Mouse (Mus musculus): ENCODE results near the gene Myo5c. TPM values are rescaled to one million over a fixed set of nuclear protein-coding genes. Genes with fewer than 3 reads are reported as not detected.
A peak's percentile ranks its signal among the peaks of the same experiment; 100 is the strongest.

Gene Myo5c
- polyA plus RNA-seq, 1 experiment = 8.4 TPM

GRCm38 (mm10) chr9:75304286-75304685 is 72.5 kb downstream of the Myo5c start:
- no peak for DNase-seq
- Histone ChIP-seq H3K4me3 (ENCODE audit: control insufficient read depth, insufficient read depth, low read length) (no peak overlapping the region), H3K27ac (ENCODE audit: control insufficient read depth, insufficient read depth, low read length) (no peak overlapping the region), H3K27me3 (ENCODE audit: control insufficient read depth, insufficient read depth, low read length) (no peaks in the 10 kb centered on the region), H3K4me1 (replicated peaks; ENCODE audit: control insufficient read depth, insufficient read depth, low read length) (peaks cover 5% of the 10 kb centered on the region; the same call in 1 of the 2 replicates), H3K36me3 (ENCODE audit: control insufficient read depth, insufficient read depth, low read length) (no peaks in the 10 kb centered on the region)
- TF ChIP-seq CTCF (IDR thresholded peaks at IDR 0.05; ENCODE audit: borderline replicate concordance, control insufficient read depth, extremely low read depth, insufficient read depth, low read length, poor library complexity) (no peak), POLR2A (IDR thresholded peaks at IDR 0.05; ENCODE audit: control insufficient read depth, extremely low read depth, insufficient read depth, low read length, poor library complexity) (no peak)
- WGBS = 73% methylated on average over 7 of the region's 7 CpGs

DNA sequence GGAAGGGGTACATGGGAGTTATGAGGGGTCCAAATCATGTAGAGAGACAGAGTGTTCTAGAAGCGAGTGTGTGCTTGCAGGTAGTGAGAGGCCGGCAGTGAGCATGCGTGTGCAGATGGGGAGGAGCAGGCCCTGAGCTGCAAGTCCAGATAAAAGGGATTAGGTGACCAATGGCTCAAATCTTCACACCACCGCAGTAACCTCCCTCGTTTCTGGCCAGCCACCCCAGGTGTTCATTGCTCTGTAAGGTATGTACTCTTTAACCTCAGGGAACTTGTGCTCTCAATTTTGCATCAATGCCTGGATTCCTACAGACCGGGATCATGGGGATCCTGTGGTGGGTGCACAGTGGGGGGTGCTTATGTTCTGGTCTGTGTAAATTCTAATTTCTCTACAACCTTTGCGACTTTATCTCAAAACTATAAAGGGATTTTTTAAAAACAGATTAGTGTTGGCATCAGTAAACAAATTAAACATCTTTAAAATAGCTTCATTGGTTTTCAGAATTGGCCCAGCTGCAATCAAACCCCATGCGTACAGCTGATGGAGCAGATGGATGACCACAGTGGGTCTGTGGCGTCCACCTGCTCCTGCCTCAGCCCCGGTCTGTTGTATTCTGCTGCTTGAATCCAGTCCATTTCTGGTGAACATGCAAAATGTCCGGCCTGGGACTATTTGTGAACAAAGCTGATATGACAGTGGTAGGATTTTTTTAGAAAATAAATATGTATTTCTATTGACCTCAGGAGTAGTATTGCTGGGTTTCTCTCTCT is 74.5 kb downstream of the Myo5c start, which contains the start of gene Gnb5:
Gene Gnb5 (plus strand): TSS at position 163 of the 773 bp plus-strand sequence.
- no peak for DNase-seq
- H3K4me3 ChIP-seq (ENCODE audit: control insufficient read depth, insufficient read depth, low read length) = no peak within 1 kb of the TSS
- no peaks in the 10 kb centered on the region for H3K36me3 ChIP-seq (ENCODE audit: control insufficient read depth, insufficient read depth, low read length)
- H3K4me1 ChIP-seq (replicated peaks; ENCODE audit: control insufficient read depth, insufficient read depth, low read length) = peaks cover 5% of the 10 kb centered on the region; the same call in 1 of the 2 replicates
- 96% methylated on average over 11 of the region's 11 CpGs for WGBS
- H3K27ac ChIP-seq (ENCODE audit: control insufficient read depth, insufficient read depth, low read length) = no peak within 1 kb of the TSS
- no peak for TF ChIP-seq POLR2A (IDR thresholded peaks at IDR 0.05; ENCODE audit: control insufficient read depth, extremely low read depth, insufficient read depth, low read length, poor library complexity)
- no peak for TF ChIP-seq CTCF (IDR thresholded peaks at IDR 0.05; ENCODE audit: borderline replicate concordance, control insufficient read depth, extremely low read depth, insufficient read depth, low read length, poor library complexity)
- H3K27me3 ChIP-seq (ENCODE audit: control insufficient read depth, insufficient read depth, low read length) = no peaks in the 10 kb centered on the region

- H3K4me1 ChIP-seq (replicated peaks; ENCODE audit: control insufficient read depth, insufficient read depth, low read length) = peaks cover 5% of the 10 kb centered on the region; the same call in 1 of the 2 replicates
- no peaks in the 10 kb centered on the region for H3K36me3 ChIP-seq (ENCODE audit: control insufficient read depth, insufficient read depth, low read length)
- no peak overlapping the region for H3K4me3 ChIP-seq (ENCODE audit: control insufficient read depth, insufficient read depth, low read length)
- TF ChIP-seq CTCF (IDR thresholded peaks at IDR 0.05; ENCODE audit: borderline replicate concordance, control insufficient read depth, extremely low read depth, insufficient read depth, low read length, poor library complexity) = no peak
- no peak for TF ChIP-seq POLR2A (IDR thresholded peaks at IDR 0.05; ENCODE audit: control insufficient read depth, extremely low read depth, insufficient read depth, low read length, poor library complexity)
- H3K27ac ChIP-seq (ENCODE audit: control insufficient read depth, insufficient read depth, low read length) = no peak overlapping the region
- 93% methylated on average over 5 of the region's 5 CpGs for WGBS
- DNase-seq = no peak
- no peaks in the 10 kb centered on the region for H3K27me3 ChIP-seq (ENCODE audit: control insufficient read depth, insufficient read depth, low read length)
Observed at GRCm38 (mm10) chr9:75307015-75307414, 75.2 kb downstream of the Myo5c start.

DNA sequence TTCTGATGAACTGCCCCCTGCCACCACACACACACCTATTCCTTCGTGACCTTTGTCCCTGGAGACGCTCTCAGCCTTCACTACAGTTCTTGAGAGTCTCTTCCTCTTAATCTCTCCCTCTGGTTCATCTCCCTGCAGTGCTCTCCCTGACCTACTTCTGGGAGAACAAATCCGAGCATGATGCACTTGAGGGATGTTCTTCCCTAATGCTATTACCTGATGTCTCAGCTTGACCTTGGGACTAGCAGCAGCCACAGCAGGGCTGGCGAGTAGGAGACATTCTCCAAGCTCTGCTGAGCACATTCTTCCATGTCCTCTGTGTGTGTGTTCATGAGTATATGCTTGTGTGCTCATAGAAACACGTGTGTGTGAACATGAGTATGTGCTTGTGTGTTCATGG is 76.8 kb downstream of the Myo5c start:
- no peak for DNase-seq
- Histone ChIP-seq H3K27me3 (ENCODE audit: control insufficient read depth, insufficient read depth, low read length) (no peaks in the 10 kb centered on the region), H3K4me1 (replicated peaks; ENCODE audit: control insufficient read depth, insufficient read depth, low read length) (peaks cover 8% of the 10 kb centered on the region), H3K27ac (ENCODE audit: control insufficient read depth, insufficient read depth, low read length) (no peak overlapping the region), H3K4me3 (ENCODE audit: control insufficient read depth, insufficient read depth, low read length) (no peak overlapping the region), H3K36me3 (ENCODE audit: control insufficient read depth, insufficient read depth, low read length) (no peaks in the 10 kb centered on the region)
- no peak for TF ChIP-seq CTCF (IDR thresholded peaks at IDR 0.05; ENCODE audit: borderline replicate concordance, control insufficient read depth, extremely low read depth, insufficient read depth, low read length, poor library complexity)
- TF ChIP-seq POLR2A (IDR thresholded peaks at IDR 0.05; ENCODE audit: control insufficient read depth, extremely low read depth, insufficient read depth, low read length, poor library complexity) = no peak
- WGBS = 89% methylated on average over 5 of the region's 5 CpGs

DNA sequence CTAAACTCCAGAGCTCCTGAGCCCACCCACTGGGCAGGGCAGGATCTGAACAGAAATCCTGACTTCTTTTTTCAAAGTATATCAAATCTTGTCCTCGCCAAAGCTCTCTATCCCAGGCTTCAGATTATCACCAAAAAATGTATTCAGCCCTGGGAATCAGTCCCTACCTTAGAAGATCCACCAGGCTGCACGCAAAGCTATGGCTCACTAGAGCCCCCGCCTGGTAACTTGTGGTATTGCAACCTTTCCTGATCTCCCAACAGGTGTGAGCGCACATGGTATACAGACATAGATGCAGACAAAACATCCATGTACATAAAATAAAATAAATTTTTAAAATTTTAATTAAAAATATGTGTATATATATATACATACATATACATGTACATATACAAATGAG is 80.2 kb downstream of the Myo5c start:
- Histone ChIP-seq H3K4me1 (replicated peaks; ENCODE audit: control insufficient read depth, insufficient read depth, low read length) (peaks cover 11% of the 10 kb centered on the region), H3K27ac (ENCODE audit: control insufficient read depth, insufficient read depth, low read length) (no peak overlapping the region), H3K27me3 (ENCODE audit: control insufficient read depth, insufficient read depth, low read length) (no peaks in the 10 kb centered on the region), H3K36me3 (ENCODE audit: control insufficient read depth, insufficient read depth, low read length) (no peaks in the 10 kb centered on the region), H3K4me3 (ENCODE audit: control insufficient read depth, insufficient read depth, low read length) (no peak overlapping the region)
- DNase-seq = peak; percentile 83
- TF ChIP-seq POLR2A (IDR thresholded peaks at IDR 0.05; ENCODE audit: control insufficient read depth, extremely low read depth, insufficient read depth, low read length, poor library complexity) (no peak), CTCF (IDR thresholded peaks at IDR 0.05; ENCODE audit: borderline replicate concordance, control insufficient read depth, extremely low read depth, insufficient read depth, low read length, poor library complexity) (no peak)
- WGBS = 26% methylated on average over 4 of the region's 4 CpGs

DNA sequence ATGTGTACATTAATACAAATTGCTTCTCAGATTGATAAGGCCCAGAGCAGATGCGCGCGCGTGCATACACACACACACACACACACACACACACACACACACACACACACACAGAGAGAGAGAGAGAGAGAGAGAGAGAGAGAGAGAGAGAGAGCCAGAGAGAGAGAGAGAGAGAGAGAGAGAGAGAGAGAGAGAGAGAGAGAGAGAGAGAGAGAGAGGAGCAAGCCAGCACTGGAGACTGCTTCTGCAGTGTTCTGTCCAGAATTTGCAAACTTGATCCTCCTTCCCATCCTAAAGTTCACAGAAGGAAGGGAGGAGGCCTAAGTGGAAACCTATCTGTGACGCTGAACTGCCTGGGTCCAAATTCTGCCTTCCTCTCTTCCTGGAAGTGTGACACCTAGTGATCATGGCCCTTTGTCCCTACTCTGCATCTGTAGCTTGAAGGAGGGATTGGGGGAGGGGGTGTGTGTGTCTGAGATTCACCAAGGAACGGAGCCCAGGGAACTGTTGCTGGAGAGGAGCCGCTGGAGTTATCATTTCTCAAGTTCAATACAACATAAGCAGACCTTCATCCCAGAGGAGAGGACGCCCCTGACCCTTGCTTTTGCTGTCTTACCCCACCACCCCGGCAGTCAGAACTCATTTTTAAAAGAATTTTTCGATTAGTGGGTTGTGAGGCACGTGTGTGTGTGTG is 81.5 kb downstream of the Myo5c start:
- peaks cover 11% of the 10 kb centered on the region for H3K4me1 ChIP-seq (replicated peaks; ENCODE audit: control insufficient read depth, insufficient read depth, low read length)
- no peak overlapping the region for H3K27ac ChIP-seq (ENCODE audit: control insufficient read depth, insufficient read depth, low read length)
- WGBS = 55% methylated on average over 11 of the region's 11 CpGs
- H3K27me3 ChIP-seq (ENCODE audit: control insufficient read depth, insufficient read depth, low read length) = no peaks in the 10 kb centered on the region
- H3K36me3 ChIP-seq (ENCODE audit: control insufficient read depth, insufficient read depth, low read length) = no peaks in the 10 kb centered on the region
- TF ChIP-seq POLR2A (IDR thresholded peaks at IDR 0.05; ENCODE audit: control insufficient read depth, extremely low read depth, insufficient read depth, low read length, poor library complexity) = no peak
- no peak for TF ChIP-seq CTCF (IDR thresholded peaks at IDR 0.05; ENCODE audit: borderline replicate concordance, control insufficient read depth, extremely low read depth, insufficient read depth, low read length, poor library complexity)
- no peak overlapping the region for H3K4me3 ChIP-seq (ENCODE audit: control insufficient read depth, insufficient read depth, low read length)
- no peak for DNase-seq

Data from thymus, adult 2 months (tissue).